Mouse (Mus musculus): ENCODE measurements at regions not wholly inside any gene's neighbourhood (a gene's known extent, or its start where the extent isn't known, plus 50 kb on each side); places are given as distances from the start of the nearest gene placed in this dataset.

DNA sequence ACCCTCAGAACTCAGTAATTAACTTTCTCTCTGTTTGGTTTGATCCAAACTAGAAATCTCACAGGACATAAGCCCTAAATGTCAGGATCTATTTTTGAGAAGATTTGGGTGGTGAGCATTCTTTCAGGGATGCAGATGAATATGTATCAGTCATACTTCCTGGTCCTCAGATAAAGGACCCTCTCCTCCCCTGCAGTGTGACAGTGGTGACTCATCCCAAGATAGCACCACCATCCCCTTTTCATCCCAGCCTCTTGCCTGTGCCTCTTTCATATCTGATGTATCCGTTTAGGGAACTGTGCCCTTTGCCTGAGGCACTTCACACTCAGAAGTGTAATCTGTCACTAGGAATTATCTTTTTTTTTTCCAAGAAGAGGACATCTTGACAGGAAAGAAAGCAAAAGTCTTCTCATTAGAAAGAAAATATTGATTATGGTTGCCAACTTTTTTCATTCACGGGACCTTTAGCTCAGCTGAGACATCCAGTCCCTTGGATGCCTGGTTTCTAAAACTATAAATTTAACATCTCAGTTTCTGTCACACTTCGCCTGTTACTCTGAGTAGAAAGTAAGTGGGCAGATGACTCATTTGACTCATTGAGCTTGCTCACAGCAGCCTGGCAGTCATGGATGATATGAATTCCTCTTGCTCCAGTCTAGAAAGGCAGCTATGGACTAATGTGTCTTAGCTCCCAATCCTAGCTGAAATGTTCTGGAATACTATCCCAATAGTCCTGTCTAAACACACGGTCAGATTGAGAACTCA lies 284.1 kb upstream of the Mctp2 start:
- no peak for TF ChIP-seq CTCF (conservative IDR thresholded peaks at IDR 0.05; ENCODE audit: insufficient read depth, insufficient read length, low read depth, low read length)
- no peak for TF ChIP-seq POLR2A (IDR thresholded peaks at IDR 0.05; ENCODE audit: low read depth, low read length)

Measured in kidney, adult 2 months (tissue).